In genomic region chr2:82455743-82456142, GRCm38 (mm10) we compare ENCODE assay signal across 24 mouse cellular contexts.
A peak's percentile ranks its signal among the peaks of the same experiment; 100 is the strongest.
DNase-seq lines count a peak whose midpoint lies in the region; ATAC-seq and TF ChIP-seq lines count a peak whose summit lies in the region.
"Had no signal": no experiment of that assay in that cellular context is flagged by ENCODE, and none has a peak within 500 bp of the region (broad histone marks: within the 10 kb centered on the region; RNA-seq: fewer than 3 reads in every experiment).

No protein-coding gene starts in this region.

- no peak for TF ChIP-seq POLR2A in kidney, adult 2 months (IDR thresholded peaks at IDR 0.05; ENCODE audit: low read depth, low read length)

- no peaks in the 10 kb centered on the region for H3K36me3 ChIP-seq in embryonic facial prominence, embryonic 11.5 days (replicated peaks; ENCODE audit: control insufficient read depth, insufficient read depth, low read depth, low read length)
- H3K36me3 ChIP-seq in embryonic facial prominence, embryonic 10.5 days (replicated peaks) = no peaks in the 10 kb centered on the region
- H3K36me3 ChIP-seq in embryonic facial prominence, embryonic 14.5 days (ENCODE audit: control insufficient read depth, insufficient read depth, low read length) = no peaks in the 10 kb centered on the region
- no peaks in the 10 kb centered on the region for H3K36me3 ChIP-seq in kidney, adult 2 months (ENCODE audit: control insufficient read depth, insufficient read depth, low read length)
- H3K36me3 ChIP-seq: embryonic facial prominence, embryonic 15.5 days; forebrain, embryonic 15.5 days; heart, embryonic 13.5 days; hindbrain, embryonic 10.5 days; kidney, embryonic 15.5 days; liver, embryonic 15.5 days had no signal

- no peaks in the 10 kb centered on the region for H3K9me3 ChIP-seq in embryonic facial prominence, embryonic 11.5 days (replicated peaks; ENCODE audit: control insufficient read depth, low read length)
- no peaks in the 10 kb centered on the region for H3K9me3 ChIP-seq in embryonic facial prominence, embryonic 10.5 days
- no peaks in the 10 kb centered on the region for H3K9me3 ChIP-seq in embryonic facial prominence, embryonic 14.5 days (ENCODE audit: control insufficient read depth, low read length)
- H3K9me3 ChIP-seq: embryonic facial prominence, embryonic 15.5 days; forebrain, embryonic 15.5 days; hindbrain, embryonic 10.5 days; kidney, embryonic 15.5 days; liver, embryonic 15.5 days had no signal

- WGBS in embryonic facial prominence, embryonic 11.5 days = 89% methylated on average over 3 of the region's 3 CpGs
- WGBS in embryonic facial prominence, embryonic 10.5 days = 85% methylated on average over 3 of the region's 3 CpGs
- WGBS in embryonic facial prominence, embryonic 14.5 days = 79% methylated on average over 3 of the region's 3 CpGs
- WGBS in kidney, adult 2 months = 77% methylated on average over 3 of the region's 3 CpGs

- H3K4me3 ChIP-seq in embryonic facial prominence, embryonic 11.5 days (ENCODE audit: low read depth, low read length) = no peak overlapping the region
- no peak overlapping the region for H3K4me3 ChIP-seq in embryonic facial prominence, embryonic 10.5 days
- no peak overlapping the region for H3K4me3 ChIP-seq in embryonic facial prominence, embryonic 14.5 days (ENCODE audit: low read depth, low read length)
- H3K4me3 ChIP-seq in kidney, adult 2 months (ENCODE audit: insufficient read depth, low read depth, low read length) = no peak overlapping the region
- H3K4me3 ChIP-seq: embryonic facial prominence, embryonic 15.5 days; forebrain, embryonic 15.5 days; heart, embryonic 13.5 days; hindbrain, embryonic 10.5 days; kidney, embryonic 15.5 days; layer of hippocampus, adult 2 months; liver, embryonic 15.5 days had no signal

- no peak for TF ChIP-seq CTCF in kidney, adult 2 months (conservative IDR thresholded peaks at IDR 0.05; ENCODE audit: insufficient read depth, insufficient read length, low read depth, low read length)

- H3K9ac ChIP-seq in embryonic facial prominence, embryonic 11.5 days (replicated peaks; ENCODE audit: low read length) = no peak overlapping the region
- no peak overlapping the region for H3K9ac ChIP-seq in embryonic facial prominence, embryonic 14.5 days (ENCODE audit: low read depth, low read length)
- H3K9ac ChIP-seq: embryonic facial prominence, embryonic 15.5 days; forebrain, embryonic 15.5 days; heart, embryonic 13.5 days; kidney, embryonic 15.5 days; liver, embryonic 15.5 days; lung, embryonic 14.5 days had no signal

- H3K27ac ChIP-seq in embryonic facial prominence, embryonic 11.5 days (replicated peaks; ENCODE audit: low read depth, low read length) = no peak overlapping the region
- no peak overlapping the region for H3K27ac ChIP-seq in embryonic facial prominence, embryonic 10.5 days (replicated peaks)
- H3K27ac ChIP-seq in embryonic facial prominence, embryonic 14.5 days (replicated peaks; ENCODE audit: low read depth, low read length) = no peak overlapping the region
- H3K27ac ChIP-seq in kidney, adult 2 months (ENCODE audit: insufficient read depth, low read depth, low read length) = no peak overlapping the region
- H3K27ac ChIP-seq: embryonic facial prominence, embryonic 15.5 days; forebrain, embryonic 15.5 days; heart, embryonic 13.5 days; hindbrain, embryonic 10.5 days; kidney, embryonic 15.5 days; layer of hippocampus, adult 2 months; liver, embryonic 15.5 days had no signal

- no peaks in the 10 kb centered on the region for H3K4me1 ChIP-seq in embryonic facial prominence, embryonic 11.5 days (ENCODE audit: control insufficient read depth, insufficient read depth, low read length)
- H3K4me1 ChIP-seq in embryonic facial prominence, embryonic 10.5 days = no peaks in the 10 kb centered on the region
- H3K4me1 ChIP-seq in embryonic facial prominence, embryonic 14.5 days (ENCODE audit: control insufficient read depth, insufficient read depth, low read length) = no peaks in the 10 kb centered on the region
- H3K4me1 ChIP-seq in kidney, adult 2 months (ENCODE audit: control insufficient read depth, insufficient read depth, low read length) = no peaks in the 10 kb centered on the region
- H3K4me1 ChIP-seq: embryonic facial prominence, embryonic 15.5 days; forebrain, embryonic 15.5 days; heart, embryonic 13.5 days; hindbrain, embryonic 10.5 days; kidney, embryonic 15.5 days; liver, embryonic 15.5 days had no signal

- no peaks in the 10 kb centered on the region for H3K27me3 ChIP-seq in embryonic facial prominence, embryonic 11.5 days (ENCODE audit: control insufficient read depth, insufficient read depth, low read length)
- no peaks in the 10 kb centered on the region for H3K27me3 ChIP-seq in embryonic facial prominence, embryonic 10.5 days (replicated peaks; ENCODE audit: low read depth, poor library complexity, severe bottlenecking)
- no peaks in the 10 kb centered on the region for H3K27me3 ChIP-seq in embryonic facial prominence, embryonic 14.5 days (replicated peaks; ENCODE audit: control insufficient read depth, insufficient read depth, low read length)
- H3K27me3 ChIP-seq in kidney, adult 2 months (replicated peaks; ENCODE audit: control insufficient read depth, insufficient read depth, low read length) = no peaks in the 10 kb centered on the region
- H3K27me3 ChIP-seq: embryonic facial prominence, embryonic 15.5 days; forebrain, embryonic 15.5 days; heart, embryonic 13.5 days; kidney, embryonic 15.5 days; liver, embryonic 15.5 days; Patski had no signal

- DNase-seq in embryonic facial prominence, embryonic 11.5 days (ENCODE audit: low spot score) = peak; percentile 42
- DNase-seq in embryonic facial prominence, embryonic 10.5 days (ENCODE audit: low spot score) = no peak
- peak; percentile 7 for DNase-seq in layer of hippocampus, adult 9-11 months
- DNase-seq in layer of hippocampus, adult 18-20 months (ENCODE audit: low spot score in 2 of 2) = no peak
- DNase-seq in brain, adult 2 months (ENCODE audit: low read depth, low spot score) = peak; percentile 68
- DNase-seq in embryonic facial prominence, embryonic 14.5 days (ENCODE audit: low spot score) = peak; percentile 7
- no peak for DNase-seq in kidney, adult 2 months
- DNase-seq: adrenal gland, postnatal 10 days; cerebellum, adult 18-20 months; cerebellum, postnatal 25 days; heart, postnatal 10 days; kidney, adult 11 months; kidney, postnatal 25 days; lung, embryonic 14.5 days; lung, postnatal 14 days had no signal

- no peak for ATAC-seq in embryonic facial prominence, embryonic 11.5 days (replicated peaks; ENCODE audit: insufficient number of reproducible peaks, low FRiP score, low TSS enrichment, low read depth)
- no peak for ATAC-seq in embryonic facial prominence, embryonic 14.5 days (ENCODE audit: low read depth)
- ATAC-seq: forebrain, embryonic 15.5 days; Patski had no signal

- H3K4me2 ChIP-seq in embryonic facial prominence, embryonic 11.5 days (ENCODE audit: low read depth, low read length) = no peak overlapping the region
- H3K4me2 ChIP-seq in embryonic facial prominence, embryonic 14.5 days (ENCODE audit: low read depth, low read length) = no peak overlapping the region
- H3K4me2 ChIP-seq: embryonic facial prominence, embryonic 15.5 days; forebrain, embryonic 15.5 days; heart, embryonic 13.5 days; kidney, embryonic 15.5 days; liver, embryonic 15.5 days; lung, embryonic 14.5 days; midbrain, embryonic 11.5 days had no signal

Comparison
In these comparisons a context has a peak if more than half of its experiments do, and no peak if none do; other contexts are left out.
1. DNase-seq: peak in embryonic facial prominence, embryonic 11.5 days (single experiment), layer of hippocampus, adult 9-11 months (single experiment), brain, adult 2 months (single experiment) and embryonic facial prominence, embryonic 14.5 days (single experiment); none in embryonic facial prominence, embryonic 10.5 days (single experiment), layer of hippocampus, adult 18-20 months (0 of 2) and kidney, adult 2 months (single experiment).